Mouse (Mus musculus) C2C12 (cell line): ENCODE data around the gene Ddx54. TPM values are rescaled to one million over a fixed set of nuclear protein-coding genes. Genes with fewer than 3 reads are reported as not detected.

Experiments
- H3K27me3 ChIP-seq: one replicate; pipeline ENCODE4 v1.6.1; 2011; ENCODE audit not compliant: control insufficient read depth, insufficient read depth, insufficient read length
- H3K36me3 ChIP-seq: one replicate; pipeline ENCODE4 v1.6.1; 2011; ENCODE audit not compliant: control insufficient read depth, insufficient read depth
- H3K4me3 ChIP-seq: one replicate; pipeline ENCODE4 v1.5.1; 2011; ENCODE audit warnings: mild to moderate bottlenecking, control low read depth; ENCODE audit not compliant: poor library complexity, insufficient read depth, severe bottlenecking
- H3K79me2 ChIP-seq: one replicate; pipeline ENCODE4 v1.6.1; 2011; ENCODE audit not compliant: control insufficient read depth, insufficient read depth
- H3K79me3 ChIP-seq: one replicate; pipeline ENCODE4 v1.6.1; 2011; ENCODE audit warnings: low read depth, control low read depth
- H3ac ChIP-seq: one replicate; pipeline ENCODE3; 2011; ENCODE audit warnings: low read depth; ENCODE audit not compliant: control insufficient read depth, insufficient read length
- CEBPB ChIP-seq: IDR thresholded peaks from one replicate; pipeline ENCODE4 v1.6.1; 2011; ENCODE audit warnings: low read depth, mild to moderate bottlenecking, control low read depth, moderate library complexity
- CTCF ChIP-seq: IDR thresholded peaks from one replicate; pipeline ENCODE4 v1.5.1; 2011; ENCODE audit not compliant: control insufficient read depth, insufficient read depth, insufficient read length
- FOSL1 ChIP-seq: IDR thresholded peaks from one replicate; pipeline ENCODE4 v1.8.0; 2011; ENCODE audit warnings: mild to moderate bottlenecking, low read length; ENCODE audit not compliant: poor library complexity, insufficient read depth, severe bottlenecking
- MAX ChIP-seq: IDR thresholded peaks from one replicate; pipeline ENCODE4 v1.6.1; 2011; ENCODE audit warnings: mild to moderate bottlenecking, control low read depth
- MYOD1 ChIP-seq: IDR thresholded peaks from one replicate; pipeline ENCODE4 v1.6.1; 2011; ENCODE audit warnings: low read depth; ENCODE audit not compliant: control insufficient read depth, insufficient read length
- MYOG ChIP-seq: IDR thresholded peaks from one replicate; pipeline ENCODE4 v1.6.1; 2011; ENCODE audit not compliant: control insufficient read depth, insufficient read length; ENCODE audit errors: extremely low read depth
- USF1 ChIP-seq: IDR thresholded peaks from one replicate; pipeline ENCODE4 v1.6.1; 2011; ENCODE audit warnings: low read depth, mild to moderate bottlenecking, control low read depth, moderate library complexity
- polyA plus RNA-seq: library from polyadenylated mRNA; unstranded; fragments of >200 nt; fragmentation: generic; extraction: Trizol; gene quantifications from one replicate; pipeline ENCODE4 v1.2.1, GENCODE M21; 2012; ENCODE audit warnings: missing spikeins

Gene Ddx54
- polyA plus RNA-seq, 1 experiment: 50.2 TPM

- H3K79me2 ChIP-seq: peaks cover 48% of the 10 kb centered on the region
- H3K4me3 ChIP-seq: peak overlapping the region; percentile 51
- TF ChIP-seq MYOD1 (no peak), CTCF (no peak), MYOG (no peak), FOSL1 (no peak), MAX (no peak), USF1 (no peak), CEBPB (no peak)
- no peaks in the 10 kb centered on the region for H3K36me3 ChIP-seq
- peak overlapping the region; percentile 64 for H3ac ChIP-seq
- peaks cover 32% of the 10 kb centered on the region for H3K79me3 ChIP-seq
- H3K27me3 ChIP-seq: no peaks in the 10 kb centered on the region
Observed at GRCm38 (mm10) chr5:120611416-120611815, 1.1 kb upstream of the Ddx54 start.

- Histone ChIP-seq H3K79me2 (peaks cover 58% of the 10 kb centered on the region), H3K27me3 (no peaks in the 10 kb centered on the region), H3K36me3 (no peaks in the 10 kb centered on the region), H3K4me3 (peak overlapping the region; percentile 65), H3ac (peak overlapping the region; percentile 99), H3K79me3 (peaks cover 33% of the 10 kb centered on the region)
- TF ChIP-seq MYOG (no peak), CEBPB (no peak), MAX (peak; percentile 17), USF1 (no peak), FOSL1 (no peak)
Observed at GRCm38 (mm10) chr5:120612822-120613604, 474 bp downstream of the Ddx54 start.

GRCm38 (mm10) chr5:120615903-120616302 is 3.4 kb downstream of the Ddx54 start:
- Histone ChIP-seq H3K79me3 (peaks cover 33% of the 10 kb centered on the region), H3K27me3 (no peaks in the 10 kb centered on the region), H3K36me3 (peaks cover 26% of the 10 kb centered on the region), H3K4me3 (no peak overlapping the region), H3ac (no peak overlapping the region), H3K79me2 (peaks cover 57% of the 10 kb centered on the region)
- TF ChIP-seq MAX (no peak), FOSL1 (no peak), USF1 (no peak), MYOG (no peak), MYOD1 (no peak), CTCF (no peak), CEBPB (no peak)

GRCm38 (mm10) chr5:120618778-120619177 is 6.2 kb downstream of the Ddx54 start:
- Histone ChIP-seq H3K27me3 (no peaks in the 10 kb centered on the region), H3K4me3 (no peak overlapping the region), H3K79me2 (peaks cover 37% of the 10 kb centered on the region), H3K36me3 (peaks cover 47% of the 10 kb centered on the region), H3ac (no peak overlapping the region), H3K79me3 (peaks cover 26% of the 10 kb centered on the region)
- TF ChIP-seq MYOD1: no peak
- TF ChIP-seq CEBPB: no peak
- TF ChIP-seq MYOG: no peak
- no peak for TF ChIP-seq USF1

GRCm38 (mm10) chr5:120619201-120619600 is 6.7 kb downstream of the Ddx54 start:
- Histone ChIP-seq H3K36me3 (peaks cover 51% of the 10 kb centered on the region), H3K79me3 (peaks cover 23% of the 10 kb centered on the region)
- TF ChIP-seq FOSL1 (no peak), CTCF (peak; percentile 72), CEBPB (no peak)

GRCm38 (mm10) chr5:120620375-120621077 is 8.0 kb downstream of the Ddx54 start:
- peak; percentile 86 for TF ChIP-seq CTCF
- TF ChIP-seq CEBPB: no peak
- Histone ChIP-seq H3K36me3 (peaks cover 64% of the 10 kb centered on the region), H3K27me3 (no peaks in the 10 kb centered on the region), H3K79me2 (peaks cover 19% of the 10 kb centered on the region), H3K4me3 (no peak overlapping the region), H3K79me3 (peaks cover 10% of the 10 kb centered on the region), H3ac (no peak overlapping the region)

More at GRCm38 (mm10) chr5:120619201-120619600, 6.7 kb downstream of the Ddx54 start:
- no peak overlapping the region for H3ac ChIP-seq
- H3K27me3 ChIP-seq: no peaks in the 10 kb centered on the region
- no peak overlapping the region for H3K4me3 ChIP-seq
- H3K79me2 ChIP-seq: peaks cover 33% of the 10 kb centered on the region
